Mouse (Mus musculus) cerebellum, adult 9-10 months (tissue): ENCODE results near the gene Tgfa.
A peak's percentile ranks its signal among the peaks of the same experiment; 100 is the strongest.

Experiments
- DNase-seq: peaks from one replicate; pipeline ENCODE4 v3.0.0; 2022

Tgfa gene

GRCm38 (mm10) chr6:86233512-86234430, 38.7 kb downstream of the Tgfa start:
- DNase-seq, result no peak

GRCm38 (mm10) chr6:86244866-86245265, 49.8 kb downstream of the Tgfa start:
- DNase-seq, result no peak

- DNase-seq, result no peak
These were observed 50.9 kb downstream of the Tgfa start for GRCm38 (mm10) chr6:86245965-86246364.

- no peak for DNase-seq
These were observed 53.5 kb downstream of the Tgfa start for GRCm38 (mm10) chr6:86248562-86248961.

GRCm38 (mm10) chr6:86249042-86249441, 54.0 kb downstream of the Tgfa start:
- no peak for DNase-seq

- DNase-seq, result no peak
These were observed 55.2 kb downstream of the Tgfa start for GRCm38 (mm10) chr6:86250236-86250635.

- no peak for DNase-seq
These were observed 55.8 kb downstream of the Tgfa start for GRCm38 (mm10) chr6:86250830-86251229.

GRCm38 (mm10) chr6:86252176-86253125, 57.4 kb downstream of the Tgfa start:
- DNase-seq, result no peak

- no peak for DNase-seq
These were observed 60.9 kb downstream of the Tgfa start for GRCm38 (mm10) chr6:86255899-86256298.

GRCm38 (mm10) chr6:86259242-86259641, 64.2 kb downstream of the Tgfa start:
- no peak for DNase-seq

GRCm38 (mm10) chr6:86260322-86261050, 65.5 kb downstream of the Tgfa start:
- DNase-seq, result no peak

- DNase-seq, result no peak
These were observed 71.8 kb downstream of the Tgfa start for GRCm38 (mm10) chr6:86266786-86267185.

GRCm38 (mm10) chr6:86270373-86271068, 75.5 kb downstream of the Tgfa start:
- DNase-seq, result no peak

GRCm38 (mm10) chr6:86271130-86271529, 76.1 kb downstream of the Tgfa start:
- peak; percentile 56 for DNase-seq

GRCm38 (mm10) chr6:86275704-86276103, 80.7 kb downstream of the Tgfa start:
- no peak for DNase-seq

- no peak for DNase-seq
These were observed 81.8 kb downstream of the Tgfa start for GRCm38 (mm10) chr6:86276816-86277215.

- no peak for DNase-seq
These were observed 82.6 kb downstream of the Tgfa start for GRCm38 (mm10) chr6:86277620-86278019.

GRCm38 (mm10) chr6:86281573-86282210, 86.7 kb downstream of the Tgfa start:
- DNase-seq, result no peak

GRCm38 (mm10) chr6:86293301-86293700, 98.3 kb downstream of the Tgfa start:
- no peak for DNase-seq

GRCm38 (mm10) chr6:86295451-86295850, 100.4 kb downstream of the Tgfa start:
- no peak for DNase-seq

GRCm38 (mm10) chr6:86296126-86296525, 101.1 kb downstream of the Tgfa start:
- no peak for DNase-seq

GRCm38 (mm10) chr6:86296938-86297337, 101.9 kb downstream of the Tgfa start:
- DNase-seq, result no peak
